Mouse (Mus musculus) ES-Bruce4 (cell line): ENCODE data around the gene Nat10. TPM values are rescaled to one million over a fixed set of nuclear protein-coding genes. Genes with fewer than 3 reads are reported as not detected.
A peak's percentile ranks its signal among the peaks of the same experiment; 100 is the strongest.

Experiments
- H3K27ac ChIP-seq: 2 replicates; pipeline ENCODE4 v1.5.1; 2012; ENCODE audit warnings: low read length, inconsistent platforms; ENCODE audit not compliant: insufficient read depth
- H3K27me3 ChIP-seq: 2 replicates; pipeline ENCODE4 v1.6.1; 2012; ENCODE audit warnings: mild to moderate bottlenecking, low read length, inconsistent platforms; ENCODE audit not compliant: control insufficient read depth, poor library complexity, insufficient read depth, severe bottlenecking
- H3K36me3 ChIP-seq: 2 replicates; pipeline ENCODE4 v1.6.1; 2012; ENCODE audit warnings: inconsistent platforms, mild to moderate bottlenecking, low read length, moderate library complexity; ENCODE audit not compliant: control insufficient read depth, poor library complexity, insufficient read depth, severe bottlenecking
- H3K4me1 ChIP-seq: one replicate; pipeline ENCODE4 v1.8.1; 2011; ENCODE audit warnings: low read length; ENCODE audit not compliant: control insufficient read depth, insufficient read depth
- H3K4me3 ChIP-seq: 2 replicates; pipeline ENCODE4 v1.5.1; 2011; ENCODE audit warnings: low read depth, mild to moderate bottlenecking, low read length
- H3K9ac ChIP-seq: 2 replicates; pipeline ENCODE4 v1.6.1; 2012; ENCODE audit warnings: low read depth, mild to moderate bottlenecking, inconsistent platforms; ENCODE audit not compliant: poor library complexity, severe bottlenecking
- H3K9me3 ChIP-seq: replicated peaks from 2 replicates; pipeline ENCODE4 v1.6.1; 2012; ENCODE audit warnings: mild to moderate bottlenecking, low read length, inconsistent platforms; ENCODE audit not compliant: control insufficient read depth, poor library complexity, insufficient read depth, severe bottlenecking
- CTCF ChIP-seq: IDR thresholded peaks from one replicate; pipeline ENCODE4 v1.8.1; 2011; ENCODE audit warnings: low read depth, low read length
- EP300 ChIP-seq: IDR thresholded peaks from 2 replicates; pipeline ENCODE4 v1.6.1; 2011; ENCODE audit warnings: low read depth, low read length; ENCODE audit not compliant: insufficient read depth
- POLR2A ChIP-seq: IDR thresholded peaks from one replicate; pipeline ENCODE4 v1.8.1; 2011; ENCODE audit warnings: low read length; ENCODE audit not compliant: insufficient read depth
- polyA plus RNA-seq: library from polyadenylated mRNA; stranded (reverse); fragments of >200 nt; gene quantifications from 2 replicates; pipeline ENCODE4 v1.2.4, GENCODE M21; 2011; ENCODE audit warnings: low read depth; ENCODE audit not compliant: missing spikeins, insufficient read depth, insufficient read length

Nat10 gene
- 89.5 and 90.9 TPM in 2 replicates for polyA plus RNA-seq

GRCm38 (mm10) chr2:103760906-103761716 is at the start of gene Nat10:
Nat10 (minus strand) TSS chr2:103761270.
- Histone ChIP-seq H3K9ac (peak within 1 kb of the TSS; percentile 69), H3K4me3 (peak within 1 kb of the TSS; percentile 89), H3K36me3 (peaks cover 27% of the 10 kb centered on the region), H3K9me3 (no peaks in the 10 kb centered on the region), H3K27ac (peak within 1 kb of the TSS; percentile 36), H3K4me1 (no peaks in the 10 kb centered on the region), H3K27me3 (no peaks in the 10 kb centered on the region)
- no peak for TF ChIP-seq CTCF
- peak; percentile 37 for TF ChIP-seq POLR2A
- TF ChIP-seq EP300 = peak; percentile 55; the same call in 1 of the 2 replicates

GRCm38 (mm10) chr2:103810412-103810811 is 49.3 kb upstream of the Nat10 start:
- Histone ChIP-seq H3K9ac (peak overlapping the region; percentile 87), H3K4me1 (peaks cover 1% of the 10 kb centered on the region), H3K36me3 (no peaks in the 10 kb centered on the region), H3K9me3 (no peaks in the 10 kb centered on the region), H3K27ac (peak overlapping the region; percentile 35; the same call in 1 of the 2 replicates), H3K4me3 (peak overlapping the region; percentile 90), H3K27me3 (no peaks in the 10 kb centered on the region)
- TF ChIP-seq POLR2A = peak; percentile 30
- TF ChIP-seq CTCF = no peak

GRCm38 (mm10) chr2:103808466-103808865 is 47.4 kb upstream of the Nat10 start:
- Histone ChIP-seq H3K27me3 (no peaks in the 10 kb centered on the region), H3K4me1 (peaks cover 1% of the 10 kb centered on the region), H3K27ac (no peak overlapping the region), H3K36me3 (no peaks in the 10 kb centered on the region), H3K9ac (no peak overlapping the region), H3K4me3 (no peak overlapping the region), H3K9me3 (no peaks in the 10 kb centered on the region)
- TF ChIP-seq EP300 (no peak), CTCF (no peak), POLR2A (no peak)

- Histone ChIP-seq H3K27me3 (no peaks in the 10 kb centered on the region), H3K36me3 (no peaks in the 10 kb centered on the region), H3K4me3 (no peak overlapping the region), H3K4me1 (no peaks in the 10 kb centered on the region), H3K9me3 (no peaks in the 10 kb centered on the region), H3K9ac (no peak overlapping the region), H3K27ac (no peak overlapping the region)
- no peak for TF ChIP-seq CTCF
- TF ChIP-seq POLR2A = no peak
These were observed 42.9 kb upstream of the Nat10 start for GRCm38 (mm10) chr2:103803770-103804530.

- Histone ChIP-seq H3K4me3 (no peak overlapping the region), H3K36me3 (no peaks in the 10 kb centered on the region), H3K27ac (no peak overlapping the region), H3K27me3 (no peaks in the 10 kb centered on the region), H3K9ac (no peak overlapping the region), H3K4me1 (no peaks in the 10 kb centered on the region), H3K9me3 (no peaks in the 10 kb centered on the region)
- TF ChIP-seq EP300 (no peak), POLR2A (no peak), CTCF (no peak)
These were observed 41.4 kb upstream of the Nat10 start for GRCm38 (mm10) chr2:103802422-103802821.

- peaks cover 16% of the 10 kb centered on the region for H3K36me3 ChIP-seq
- no peaks in the 10 kb centered on the region for H3K4me1 ChIP-seq
- H3K27me3 ChIP-seq = no peaks in the 10 kb centered on the region
- peak within 1 kb of the TSS; percentile 87 for H3K4me3 ChIP-seq
- H3K9me3 ChIP-seq = no peaks in the 10 kb centered on the region
- no peak for TF ChIP-seq CTCF
- TF ChIP-seq EP300 = 0 out of 2 replicates have a peak, but pooled peaks have one; percentile 52
- peak; percentile 46 for TF ChIP-seq POLR2A
- peak within 1 kb of the TSS; percentile 94 for H3K9ac ChIP-seq
- peak within 1 kb of the TSS; percentile 87 for H3K27ac ChIP-seq
These were observed 36.5 kb upstream of the Nat10 start, which contains the start of gene Caprin1 for GRCm38 (mm10) chr2:103797491-103798009. Caprin1 (minus strand) TSS chr2:103797649.
